Mouse (Mus musculus) ES-E14 (cell line): Measurements from ENCODE around the gene Map4k1. TPM values are rescaled to one million over a fixed set of nuclear protein-coding genes. Genes with fewer than 3 reads are reported as not detected.
A peak's percentile ranks its signal among the peaks of the same experiment; 100 is the strongest.

Experiments used
- DNase-seq: peaks from one replicate; pipeline ENCODE4 v3.0.0-alpha.2; 2013; ENCODE audit warnings: low read depth, low spot score
- H3K27ac ChIP-seq: 2 replicates; pipeline ENCODE4 v1.5.1; 2012; ENCODE audit warnings: low read depth, mild to moderate bottlenecking, low read length, moderate library complexity, mixed read lengths; ENCODE audit not compliant: poor library complexity, insufficient read depth, severe bottlenecking
- H3K36me3 ChIP-seq: 2 replicates; pipeline ENCODE4 v1.6.1; 2012; ENCODE audit warnings: mild to moderate bottlenecking, low read length, moderate library complexity, mixed read lengths; ENCODE audit not compliant: control insufficient read depth, poor library complexity, insufficient read depth, severe bottlenecking
- H3K4me1 ChIP-seq, 2 experiments: fragments of 150-350 bp in 1 of 2; sonication (generic) in 1 of 2; 2 replicates each; pipeline ENCODE4 v1.6.1; 2012; ENCODE audit warnings: low read length in 2 of 2, mild to moderate bottlenecking in 1 of 2, mixed read lengths in 1 of 2; ENCODE audit not compliant: control insufficient read depth in 2 of 2, insufficient read depth in 2 of 2, poor library complexity in 1 of 2
- H3K4me3 ChIP-seq, 2 experiments: fragments of 150-350 bp in 1 of 2; sonication (generic) in 1 of 2; 2 replicates each; pipeline ENCODE4 v1.5.1; 2012; ENCODE audit warnings: low read length in 2 of 2, low read depth in 1 of 2, mild to moderate bottlenecking in 1 of 2, mixed read lengths in 1 of 2; ENCODE audit not compliant: insufficient read depth in 1 of 2, poor library complexity in 1 of 2, severe bottlenecking in 1 of 2
- H3K9ac ChIP-seq: 2 replicates; pipeline ENCODE4 v1.6.1; 2012; ENCODE audit warnings: low read depth, mild to moderate bottlenecking, low read length, mixed read lengths; ENCODE audit not compliant: poor library complexity, insufficient read depth, severe bottlenecking
- H3K9me3 ChIP-seq: fragments of 150-350 bp; sonication (generic); 2 replicates; pipeline ENCODE4 v1.6.1; 2012; ENCODE audit warnings: low read depth, mild to moderate bottlenecking, low read length; ENCODE audit not compliant: control insufficient read depth, insufficient read depth
- CHD2 ChIP-seq: IDR thresholded peaks from 2 replicates; pipeline ENCODE4 v1.6.1; 2014; ENCODE audit warnings: mild to moderate bottlenecking, low read depth, low read length, inconsistent platforms
- HCFC1 ChIP-seq: IDR thresholded peaks from 2 replicates; pipeline ENCODE4 v1.6.1; 2012; ENCODE audit warnings: low read length, inconsistent platforms, borderline replicate concordance; ENCODE audit not compliant: insufficient read depth
- MAFK ChIP-seq: IDR thresholded peaks from 2 replicates; pipeline ENCODE4 v1.6.1; 2014; ENCODE audit warnings: mild to moderate bottlenecking, low read depth, low read length, inconsistent platforms; ENCODE audit not compliant: insufficient read depth
- ZC3H11A ChIP-seq: IDR thresholded peaks from 2 replicates; pipeline ENCODE4 v1.6.1; 2012; ENCODE audit warnings: low read depth, mild to moderate bottlenecking, inconsistent platforms, low read length, borderline replicate concordance
- ZNF384 ChIP-seq: IDR thresholded peaks from 2 replicates; pipeline ENCODE4 v1.6.1; 2012; ENCODE audit warnings: low read depth, low read length, inconsistent platforms
- in situ Hi-C, 2 experiments: fragments of 600-800 bp; cut with MboI; formaldehyde crosslinking; loops; one replicate each; pipeline ENCODE4 v1.15.1; 2025; ENCODE audit warnings: low sequenced_read_pairs in 2 of 2, inconsistent platforms in 1 of 2; ENCODE audit not compliant: unreplicated experiment in 2 of 2
- total RNA-seq: library from RNA; depleted of rRNA; stranded (reverse); fragments of 300-350 nt; gene quantifications from 2 replicates; pipeline ENCODE4 v1.2.3, GENCODE M21; 2012

Gene Map4k1
- total RNA-seq, 1 experiment = 14.8 TPM

GRCm38 (mm10) chr7:28960354-28961046 lies 21.4 kb upstream of the Map4k1 start:
- H3K36me3 ChIP-seq = no peaks in the 10 kb centered on the region
- H3K4me1 ChIP-seq = peaks cover 15 to 19% of the 10 kb centered on the region in 2 experiments
- no peak for DNase-seq
- in situ Hi-C loops = no loop called here
- H3K27ac ChIP-seq = no peak overlapping the region
- no peaks in the 10 kb centered on the region for H3K9me3 ChIP-seq
- TF ChIP-seq CHD2 = no peak
- TF ChIP-seq ZC3H11A = no peak
- no peak for TF ChIP-seq MAFK
- TF ChIP-seq ZNF384 = no peak
- TF ChIP-seq HCFC1 = no peak
- peak overlapping the region; percentile 45; the same call in 1 of the 2 replicates for H3K9ac ChIP-seq
- H3K4me3 ChIP-seq = peak overlapping the region; percentile 87 to 89

GRCm38 (mm10) chr7:28961584-28961926 lies 20.3 kb upstream of the Map4k1 start:
- Histone ChIP-seq H3K4me3 (peak overlapping the region; percentile 87 to 89), H3K27ac (peak overlapping the region; percentile 77), H3K9me3 (no peaks in the 10 kb centered on the region), H3K4me1 (peaks cover 19 to 21% of the 10 kb centered on the region in 2 experiments), H3K36me3 (no peaks in the 10 kb centered on the region), H3K9ac (peak overlapping the region; percentile 92)
- in situ Hi-C loops = no loop called here
- TF ChIP-seq HCFC1 (no peak), MAFK (no peak), CHD2 (no peak), ZC3H11A (no peak), ZNF384 (no peak)
- DNase-seq = no peak

- H3K4me1 ChIP-seq = peaks cover 19 to 20% of the 10 kb centered on the region in 2 experiments
- peak within 1 kb of the TSS; percentile 82 for H3K27ac ChIP-seq
- no peak; the same call in 1 of the 2 replicates for TF ChIP-seq HCFC1
- no peak for TF ChIP-seq ZC3H11A
- no peak for TF ChIP-seq MAFK
- no peak for TF ChIP-seq CHD2
- TF ChIP-seq ZNF384 = no peak
- H3K9me3 ChIP-seq = no peaks in the 10 kb centered on the region
- peak; percentile 97 for DNase-seq
- peak within 1 kb of the TSS; percentile 92 for H3K9ac ChIP-seq
- H3K4me3 ChIP-seq = peak within 1 kb of the TSS; percentile 87 to 89
- H3K36me3 ChIP-seq = no peaks in the 10 kb centered on the region
- in situ Hi-C loops = no loop called here
Measured at GRCm38 (mm10) chr7:28961927-28962670, 19.8 kb upstream of the Map4k1 start, which contains the start of gene Actn4. Actn4 (minus strand) TSS chr7:28962340.

- Histone ChIP-seq H3K27ac (peak overlapping the region; percentile 82), H3K9ac (peak overlapping the region; percentile 62; the same call in 1 of the 2 replicates), H3K4me1 (peaks cover 14 to 15% of the 10 kb centered on the region in 2 experiments), H3K36me3 (no peaks in the 10 kb centered on the region), H3K4me3 (peak overlapping the region in 1 of 2 experiments; percentile 24; a peak in 2 of 4 replicates), H3K9me3 (no peaks in the 10 kb centered on the region)
- no peak for TF ChIP-seq CHD2
- TF ChIP-seq ZNF384 = no peak
- TF ChIP-seq HCFC1 = no peak
- TF ChIP-seq MAFK = no peak
- no peak for TF ChIP-seq ZC3H11A
- DNase-seq = no peak
- in situ Hi-C loops = no loop called here
Measured at GRCm38 (mm10) chr7:28963399-28963923, 18.4 kb upstream of the Map4k1 start.
